Mouse (Mus musculus) heart, embryonic 14.5 days (tissue): ENCODE measurements at regions not wholly inside any gene's neighbourhood (a gene's known extent, or its start where the extent isn't known, plus 50 kb on each side); places are given as distances from the start of the nearest gene placed in this dataset.

ENCODE experiments used
- ATAC-seq: fragments of 200-750 bp; cut with Nextera tagmentation; 2 replicates; pipeline ENCODE4 v1.8.0; 2017; ENCODE audit warnings: low read depth, moderate TSS enrichment; ENCODE audit not compliant: insufficient number of reproducible peaks, insufficient read depth, low FRiP score
- H3K27ac ChIP-seq, 2 experiments: fragments of 200-500 bp in 1 of 2; fragments of 300-500 bp in 1 of 2; sonication (generic) in 1 of 2; replicated peaks in 1 of 2; 2 replicates each; pipeline ENCODE4 v1.5.1; 2012 to 2014; ENCODE audit warnings: low read depth in 2 of 2, low read length in 2 of 2, control low read depth in 1 of 2, mild to moderate bottlenecking in 1 of 2, mixed read lengths in 1 of 2; ENCODE audit not compliant: control insufficient read depth in 1 of 2, insufficient read depth in 1 of 2
- H3K27me3 ChIP-seq: fragments of 300-500 bp; sonication (generic); 2 replicates; pipeline ENCODE4 v1.6.1; 2014; ENCODE audit warnings: mild to moderate bottlenecking, low read length, control low read depth; ENCODE audit not compliant: control insufficient read depth, insufficient read depth
- H3K36me3 ChIP-seq: fragments of 300-500 bp; sonication (generic); 2 replicates; pipeline ENCODE4 v1.6.1; 2014; ENCODE audit warnings: mild to moderate bottlenecking, control low read depth, low read length, mixed read lengths; ENCODE audit not compliant: control insufficient read depth, insufficient read depth
- H3K4me1 ChIP-seq, 2 experiments: fragments of 200-500 bp in 1 of 2; fragments of 300-500 bp in 1 of 2; sonication (generic) in 1 of 2; 2 replicates each; pipeline ENCODE4 v1.6.1; 2012 to 2014; ENCODE audit warnings: low read length in 2 of 2, control low read depth in 1 of 2, mixed read lengths in 1 of 2; ENCODE audit not compliant: control insufficient read depth in 2 of 2, insufficient read depth in 2 of 2
- H3K4me2 ChIP-seq: fragments of 300-500 bp; sonication (generic); 2 replicates; pipeline ENCODE4 v1.6.1; 2014; ENCODE audit warnings: mild to moderate bottlenecking, low read length
- H3K4me3 ChIP-seq, 2 experiments: fragments of 200-500 bp in 1 of 2; fragments of 300-500 bp in 1 of 2; sonication (generic) in 1 of 2; 2 replicates each; pipeline ENCODE4 v1.5.1; 2012 to 2014; ENCODE audit warnings: low read length in 2 of 2, mild to moderate bottlenecking in 2 of 2, control low read depth in 1 of 2, low read depth in 1 of 2, moderate library complexity in 1 of 2; ENCODE audit not compliant: control insufficient read depth in 1 of 2, insufficient read depth in 1 of 2
- H3K9ac ChIP-seq: fragments of 300-500 bp; sonication (generic); 2 replicates; pipeline ENCODE4 v1.6.1; 2014; ENCODE audit warnings: mild to moderate bottlenecking, low read length
- H3K9me3 ChIP-seq: fragments of 300-500 bp; sonication (generic); 2 replicates; pipeline ENCODE4 v1.6.1; 2016; ENCODE audit warnings: low read length, control low read depth; ENCODE audit not compliant: control insufficient read depth
- WGBS: fragments of 180-500 bp; shearing (Covaris S2); extraction: QIAGEN DNeasy Blood & Tissue Kit; methylation state at CpG from one replicate; pipeline ENCODE4 v1.1.7; 2014; 5-methylcytosine and 5-hydroxymethylcytosine counted together

GRCm38 (mm10) chr2:68799993-68800740 lies 61.1 kb upstream of the Cers6 start:
- no peaks in the 10 kb centered on the region for H3K4me1 ChIP-seq
- H3K9me3 ChIP-seq, result no peaks in the 10 kb centered on the region
- H3K36me3 ChIP-seq, result no peaks in the 10 kb centered on the region
- H3K27ac ChIP-seq, result no peak overlapping the region
- no peak overlapping the region for H3K9ac ChIP-seq
- H3K4me2 ChIP-seq, result no peak overlapping the region
- WGBS, result 74% methylated on average over 10 of the region's 10 CpGs
- ATAC-seq, result no peak
- no peak overlapping the region for H3K4me3 ChIP-seq
- no peaks in the 10 kb centered on the region for H3K27me3 ChIP-seq

- H3K9ac ChIP-seq, result no peak overlapping the region
- H3K9me3 ChIP-seq, result no peaks in the 10 kb centered on the region
- WGBS, result 88% methylated on average over 6 of the region's 6 CpGs
- no peak for ATAC-seq
- H3K4me3 ChIP-seq, result no peak overlapping the region
- no peaks in the 10 kb centered on the region for H3K36me3 ChIP-seq
- H3K4me2 ChIP-seq, result no peak overlapping the region
- H3K27me3 ChIP-seq, result no peaks in the 10 kb centered on the region
- no peak overlapping the region for H3K27ac ChIP-seq
- H3K4me1 ChIP-seq, result no peaks in the 10 kb centered on the region
These were observed 57.1 kb upstream of the Cers6 start for GRCm38 (mm10) chr2:68804117-68804516.

- no peaks in the 10 kb centered on the region for H3K36me3 ChIP-seq
- H3K4me3 ChIP-seq, result no peak overlapping the region
- WGBS, result 35% methylated on average over 3 of the region's 3 CpGs
- no peak overlapping the region for H3K9ac ChIP-seq
- H3K9me3 ChIP-seq, result no peaks in the 10 kb centered on the region
- 0 out of 2 replicates have a peak overlapping the region, but pooled peaks have one; percentile 12 for H3K4me2 ChIP-seq
- no peaks in the 10 kb centered on the region for H3K4me1 ChIP-seq
- H3K27me3 ChIP-seq, result no peaks in the 10 kb centered on the region
- peak overlapping the region in 1 of 2 experiments; percentile 55; a peak in 1 of 4 replicates for H3K27ac ChIP-seq
- ATAC-seq, result peak; percentile 50; the same call in 1 of the 2 replicates
These were observed 55.4 kb upstream of the Cers6 start for GRCm38 (mm10) chr2:68805866-68806265.

GRCm38 (mm10) chr2:68806311-68806895 lies 54.8 kb upstream of the Cers6 start:
- Histone ChIP-seq H3K4me1 (no peaks in the 10 kb centered on the region), H3K4me3 (no peak overlapping the region), H3K9me3 (no peaks in the 10 kb centered on the region), H3K9ac (no peak overlapping the region), H3K27me3 (no peaks in the 10 kb centered on the region), H3K36me3 (no peaks in the 10 kb centered on the region), H3K27ac (peak overlapping the region; percentile 48 to 55; a peak in 2 of 4 replicates), H3K4me2 (0 out of 2 replicates have a peak overlapping the region, but pooled peaks have one; percentile 12)
- 55% methylated on average over 10 of the region's 10 CpGs for WGBS
- ATAC-seq, result no peak
